Mouse (Mus musculus) cortical plate, adult 2 months (tissue): Measurements from ENCODE around the gene Fuca1. TPM values are rescaled to one million over a fixed set of nuclear protein-coding genes. Genes with fewer than 3 reads are reported as not detected.

Experiments used
- H3K27ac ChIP-seq: fragments of 200-500 bp; 2 replicates; pipeline ENCODE4 v1.5.1; 2012; ENCODE audit warnings: low read length, control low read depth, inconsistent platforms; ENCODE audit not compliant: insufficient read depth
- H3K4me1 ChIP-seq: fragments of 200-500 bp; 2 replicates; pipeline ENCODE4 v1.6.1; 2011; ENCODE audit warnings: low read length; ENCODE audit not compliant: control insufficient read depth, insufficient read depth
- H3K4me3 ChIP-seq: fragments of 200-500 bp; 2 replicates; pipeline ENCODE4 v1.5.1; 2011; ENCODE audit warnings: mild to moderate bottlenecking, low read length, control low read depth; ENCODE audit not compliant: insufficient read depth
- CTCF ChIP-seq: fragments of 200-500 bp; IDR thresholded peaks from 2 replicates; pipeline ENCODE4 v1.5.1; 2011; ENCODE audit warnings: mild to moderate bottlenecking, control low read depth, low read length; ENCODE audit not compliant: insufficient read depth; ENCODE audit errors: extremely low read depth
- POLR2A ChIP-seq: fragments of 200-500 bp; IDR thresholded peaks from 2 replicates; pipeline ENCODE4 v1.6.1; 2011; ENCODE audit warnings: mild to moderate bottlenecking, low read length, control low read depth; ENCODE audit not compliant: insufficient read depth; ENCODE audit errors: extremely low read depth
- polyA plus RNA-seq: library from polyadenylated mRNA; depleted of rRNA; stranded (reverse); fragments of >200 nt; gene quantifications from 2 replicates; pipeline ENCODE4 v1.2.3, GENCODE M21; 2012

Gene Fuca1
- polyA plus RNA-seq, 1 experiment, result 37.8 TPM

- TF ChIP-seq POLR2A (no peak), CTCF (no peak)
- Histone ChIP-seq H3K4me3 (no peak overlapping the region), H3K4me1 (peaks cover 3% of the 10 kb centered on the region), H3K27ac (no peak overlapping the region)
Observed at GRCm38 (mm10) chr4:135948142-135948541, 27.6 kb downstream of the Fuca1 start.

GRCm38 (mm10) chr4:135949475-135949874, 28.9 kb downstream of the Fuca1 start:
- peaks cover 3% of the 10 kb centered on the region for H3K4me1 ChIP-seq
- TF ChIP-seq POLR2A (no peak), CTCF (no peak)
- H3K27ac ChIP-seq, result peak overlapping the region; percentile 35; the same call in 1 of the 2 replicates
- H3K4me3 ChIP-seq, result no peak overlapping the region

DNA sequence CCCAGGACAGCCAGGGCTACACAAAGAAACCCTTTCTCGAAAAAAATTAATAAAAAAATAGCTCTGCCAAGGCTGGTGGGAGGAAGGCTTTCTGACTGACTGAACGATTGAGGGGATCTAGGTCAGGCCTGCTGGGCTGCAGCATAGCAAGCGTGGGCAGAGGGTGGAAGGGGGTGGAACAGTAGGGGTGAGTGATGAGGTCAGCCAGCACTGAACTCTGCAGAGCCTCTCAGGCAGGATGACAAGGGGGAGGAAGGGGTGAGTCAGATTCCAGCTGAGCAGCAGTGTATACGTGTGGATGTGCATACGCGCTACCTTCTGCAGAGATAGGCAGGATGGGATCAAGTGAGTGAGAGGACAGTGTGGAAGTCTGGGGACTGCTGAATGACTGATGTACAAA, 29.4 kb downstream of the Fuca1 start:
- Histone ChIP-seq H3K4me3 (no peak overlapping the region), H3K27ac (peak overlapping the region; percentile 9; the same call in 1 of the 2 replicates), H3K4me1 (peaks cover 3% of the 10 kb centered on the region)
- no peak for TF ChIP-seq CTCF
- no peak for TF ChIP-seq POLR2A

- no peak for TF ChIP-seq CTCF
- TF ChIP-seq POLR2A, result no peak
- H3K4me1 ChIP-seq, result peaks cover 3% of the 10 kb centered on the region
- H3K4me3 ChIP-seq, result no peak overlapping the region
- H3K27ac ChIP-seq, result no peak overlapping the region
Observed at GRCm38 (mm10) chr4:135950365-135950764, 29.8 kb downstream of the Fuca1 start.

DNA sequence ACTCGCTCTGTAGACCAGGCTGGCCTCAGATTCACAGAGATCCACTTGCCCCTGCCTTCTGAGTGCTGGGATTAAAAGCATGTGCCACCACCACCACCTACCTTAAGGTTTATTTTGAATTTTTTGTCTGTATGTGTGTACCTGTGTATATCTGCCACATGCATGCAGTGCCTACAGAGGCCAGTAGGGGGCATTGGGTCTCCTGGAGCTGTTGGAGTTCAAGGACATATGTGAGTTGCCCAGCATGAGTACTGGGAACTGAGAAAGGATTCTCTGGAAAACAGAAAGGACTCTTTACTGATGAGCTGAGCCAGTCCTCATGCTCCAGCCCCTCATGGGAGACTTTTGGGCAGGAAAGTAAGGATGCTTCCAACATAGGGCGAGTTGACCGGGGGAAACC, 31.0 kb downstream of the Fuca1 start:
- H3K4me3 ChIP-seq, result no peak overlapping the region
- peaks cover 3% of the 10 kb centered on the region for H3K4me1 ChIP-seq
- no peak for TF ChIP-seq POLR2A
- TF ChIP-seq CTCF, result no peak
- no peak overlapping the region for H3K27ac ChIP-seq

DNA sequence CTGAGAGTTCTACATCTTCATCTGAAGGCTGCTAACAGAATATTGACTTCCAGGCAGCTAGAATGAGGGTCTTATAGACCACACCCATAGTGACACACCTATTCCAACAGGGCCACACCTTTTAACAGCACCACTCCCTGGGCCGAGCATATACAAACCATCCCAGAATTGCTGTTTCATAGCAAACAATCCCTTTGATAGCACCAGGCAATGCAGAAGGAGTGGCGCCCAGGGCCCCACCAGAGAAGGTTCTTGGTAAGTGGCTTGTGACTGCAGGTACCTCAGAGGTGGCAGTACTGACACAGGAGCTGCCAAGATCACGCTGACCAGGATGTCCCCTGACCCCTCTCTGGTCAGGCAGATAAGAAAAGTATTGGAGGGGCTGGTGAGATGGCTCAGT, 32.6 kb downstream of the Fuca1 start:
- Histone ChIP-seq H3K4me1 (peaks cover 3% of the 10 kb centered on the region), H3K4me3 (no peak overlapping the region), H3K27ac (no peak overlapping the region)
- TF ChIP-seq CTCF (no peak), POLR2A (no peak)

DNA sequence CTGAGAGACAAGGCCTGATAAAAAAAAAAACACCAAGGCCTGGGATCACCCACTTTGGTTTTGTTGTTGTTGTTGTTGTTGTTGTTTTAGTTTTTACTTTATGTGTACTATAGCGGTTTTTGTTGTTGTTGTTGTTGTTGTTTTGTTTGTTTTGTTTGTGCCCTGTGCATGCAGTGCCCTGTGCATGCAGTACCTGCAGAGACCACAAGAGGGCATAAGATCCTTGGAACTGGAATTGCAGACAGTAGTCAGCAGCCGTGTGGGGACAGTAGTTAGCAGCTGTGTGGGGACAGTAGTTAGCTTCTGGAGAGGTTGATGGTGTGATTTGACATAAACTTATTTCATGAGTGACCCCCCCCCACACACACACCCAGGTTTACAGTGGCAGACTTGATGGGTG, 33.7 kb downstream of the Fuca1 start:
- H3K4me3 ChIP-seq, result no peak overlapping the region
- no peak overlapping the region for H3K27ac ChIP-seq
- peaks cover 3% of the 10 kb centered on the region for H3K4me1 ChIP-seq
- TF ChIP-seq CTCF (peak; percentile 91), POLR2A (no peak)

GRCm38 (mm10) chr4:135955886-135956285, 35.4 kb downstream of the Fuca1 start:
- Histone ChIP-seq H3K27ac (no peak overlapping the region), H3K4me1 (no peaks in the 10 kb centered on the region), H3K4me3 (no peak overlapping the region)
- TF ChIP-seq POLR2A, result no peak
- TF ChIP-seq CTCF, result no peak

DNA sequence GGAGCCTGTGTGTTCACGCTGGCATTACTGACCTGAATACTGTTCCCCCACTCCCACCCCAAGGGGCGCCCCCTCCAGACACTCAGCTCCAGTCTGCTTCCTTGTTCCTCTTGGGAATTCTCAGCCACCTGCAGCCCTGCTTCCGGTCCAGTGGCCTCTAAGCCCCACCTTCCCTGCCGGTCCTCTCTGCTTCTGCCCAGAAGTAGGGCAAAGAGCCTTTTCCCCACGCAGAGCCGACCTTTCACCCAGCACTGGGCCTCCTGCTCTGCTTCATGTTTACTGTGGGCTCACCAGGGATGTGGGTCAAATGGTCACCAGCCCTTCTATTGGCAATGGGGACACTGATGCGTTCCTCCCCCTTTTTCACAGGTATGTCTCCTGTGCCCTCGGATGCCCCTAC, 37.8 kb downstream of the Fuca1 start:
- no peaks in the 10 kb centered on the region for H3K4me1 ChIP-seq
- H3K27ac ChIP-seq, result no peak overlapping the region
- TF ChIP-seq POLR2A (no peak), CTCF (no peak)
- H3K4me3 ChIP-seq, result no peak overlapping the region

- H3K27ac ChIP-seq, result no peak overlapping the region
- no peaks in the 10 kb centered on the region for H3K4me1 ChIP-seq
- H3K4me3 ChIP-seq, result no peak overlapping the region
- TF ChIP-seq CTCF (peak; percentile 96), POLR2A (no peak)
Observed at GRCm38 (mm10) chr4:135960717-135961116, 40.2 kb downstream of the Fuca1 start.

- Histone ChIP-seq H3K4me3 (no peak overlapping the region), H3K4me1 (no peaks in the 10 kb centered on the region), H3K27ac (no peak overlapping the region)
- TF ChIP-seq CTCF (no peak), POLR2A (no peak)
Observed at GRCm38 (mm10) chr4:135961709-135962108, 41.2 kb downstream of the Fuca1 start.
